Mouse (Mus musculus) gastrocnemius, adult 8-10 months (tissue): Measurements from ENCODE around the gene Ryr3. TPM values are rescaled to one million over a fixed set of nuclear protein-coding genes. Genes with fewer than 3 reads are reported as not detected.

Experiments used
- DNase-seq, 2 experiments: peaks; one replicate each; pipeline ENCODE4 v3.0.0; 2022; ENCODE audit warnings: low spot score in 2 of 2
- total RNA-seq, 4 experiments: library from RNA; stranded (reverse); gene quantifications; 2 replicates each; pipeline ENCODE4 v1.2.4; 2022

The Ryr3 gene
- total RNA-seq, 4 experiments from 2014 or later = 0.19 to 0.44 (median 0.37) TPM

GRCm38 (mm10) chr2:112799995-112800353 is 416.9 kb downstream of the Ryr3 start:
- peak; percentile 4 to 30 for DNase-seq

DNA sequence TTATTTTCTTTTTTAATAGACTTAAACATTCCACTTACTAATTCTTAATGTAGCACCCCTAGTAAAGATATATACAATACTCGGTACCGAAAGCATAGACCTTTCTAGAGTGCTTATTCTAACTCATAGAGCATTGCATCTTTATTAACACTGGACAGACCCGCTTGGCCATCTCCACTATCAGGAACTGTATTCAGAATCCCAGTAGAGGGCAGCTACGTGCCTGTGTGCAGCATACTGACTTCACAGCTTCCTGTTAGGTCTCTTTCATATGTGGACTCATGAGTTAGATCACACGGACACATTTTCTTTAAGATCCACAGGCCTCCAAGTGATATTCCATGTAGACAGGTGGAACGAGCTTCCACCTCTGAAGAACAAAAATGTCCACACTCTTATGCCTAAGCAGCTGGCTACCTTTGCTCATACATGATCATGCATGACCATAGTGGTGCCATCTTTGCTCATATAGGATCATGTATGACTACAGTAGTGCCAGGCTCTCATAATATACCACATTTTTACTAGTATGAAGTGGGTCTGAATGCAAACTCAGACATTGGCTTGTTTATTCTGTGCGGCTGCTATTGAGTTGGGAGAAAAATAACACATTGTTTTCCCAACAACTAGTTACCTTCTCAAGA is 417.4 kb downstream of the Ryr3 start:
- DNase-seq = no peak

DNA sequence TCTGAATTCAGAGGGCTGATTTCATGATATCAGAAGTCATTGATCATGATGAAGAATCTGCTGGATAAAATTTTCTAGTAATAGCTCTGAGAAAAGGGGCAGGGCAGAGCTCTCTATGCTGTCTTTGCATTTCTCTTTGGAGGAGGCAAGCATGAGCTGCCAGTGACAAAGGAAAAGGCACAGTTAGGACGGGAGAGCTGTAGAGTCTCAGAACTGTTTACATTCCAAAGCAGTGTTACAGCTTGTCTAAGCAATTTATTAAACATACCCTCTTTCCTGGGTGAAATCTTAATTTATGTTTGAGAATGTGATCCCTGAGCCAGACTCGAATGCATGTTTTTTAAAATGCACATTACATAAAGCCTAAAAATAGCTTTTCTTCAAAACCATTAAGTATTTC is 435.3 kb downstream of the Ryr3 start:
- no peak for DNase-seq

DNA sequence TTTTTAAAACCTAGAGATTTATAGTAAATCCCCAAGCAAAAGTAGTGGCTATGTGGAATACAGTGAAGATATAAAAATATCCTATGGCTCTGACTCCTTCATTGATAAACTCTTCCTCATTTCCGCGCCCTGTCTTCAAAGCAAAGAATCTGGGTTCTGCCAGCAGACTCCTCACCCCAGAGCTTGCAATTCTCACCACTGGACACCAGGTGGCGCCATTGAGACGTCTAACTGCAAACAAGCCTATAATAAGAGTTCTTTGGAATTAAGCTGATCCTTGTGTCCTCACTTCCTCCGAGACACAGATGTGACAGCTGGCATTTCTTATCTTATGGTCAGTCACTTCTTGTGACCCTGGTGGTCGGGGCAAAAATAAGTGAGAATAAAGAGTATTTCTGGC is 442.1 kb downstream of the Ryr3 start:
- DNase-seq = peak; percentile 18 to 27

GRCm38 (mm10) chr2:112767665-112768064 is 449.2 kb downstream of the Ryr3 start:
- no peak for DNase-seq

DNA sequence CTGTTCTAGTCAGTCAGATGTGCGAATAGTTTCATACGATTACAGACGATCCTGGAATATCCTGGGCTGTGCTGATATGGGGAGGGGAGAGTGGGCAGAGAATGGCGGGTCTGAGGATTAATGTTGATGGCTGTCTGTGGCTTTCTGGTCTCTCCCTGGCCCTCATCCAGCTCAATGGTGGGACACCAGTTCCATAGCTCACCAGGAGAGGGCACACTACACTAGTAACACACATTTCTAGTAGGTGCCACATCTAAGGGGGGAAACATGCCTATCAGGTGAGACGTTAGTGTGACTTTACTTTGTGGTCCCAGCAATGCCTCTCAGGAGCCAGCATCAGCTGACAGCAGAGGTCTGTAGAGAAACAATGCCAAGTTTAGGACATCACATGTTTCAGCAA is 451.9 kb downstream of the Ryr3 start:
- DNase-seq = no peak

- DNase-seq = no peak
Observed at GRCm38 (mm10) chr2:112764274-112764673, 452.6 kb downstream of the Ryr3 start.

GRCm38 (mm10) chr2:112762006-112762405 is 454.9 kb downstream of the Ryr3 start:
- no peak for DNase-seq

DNA sequence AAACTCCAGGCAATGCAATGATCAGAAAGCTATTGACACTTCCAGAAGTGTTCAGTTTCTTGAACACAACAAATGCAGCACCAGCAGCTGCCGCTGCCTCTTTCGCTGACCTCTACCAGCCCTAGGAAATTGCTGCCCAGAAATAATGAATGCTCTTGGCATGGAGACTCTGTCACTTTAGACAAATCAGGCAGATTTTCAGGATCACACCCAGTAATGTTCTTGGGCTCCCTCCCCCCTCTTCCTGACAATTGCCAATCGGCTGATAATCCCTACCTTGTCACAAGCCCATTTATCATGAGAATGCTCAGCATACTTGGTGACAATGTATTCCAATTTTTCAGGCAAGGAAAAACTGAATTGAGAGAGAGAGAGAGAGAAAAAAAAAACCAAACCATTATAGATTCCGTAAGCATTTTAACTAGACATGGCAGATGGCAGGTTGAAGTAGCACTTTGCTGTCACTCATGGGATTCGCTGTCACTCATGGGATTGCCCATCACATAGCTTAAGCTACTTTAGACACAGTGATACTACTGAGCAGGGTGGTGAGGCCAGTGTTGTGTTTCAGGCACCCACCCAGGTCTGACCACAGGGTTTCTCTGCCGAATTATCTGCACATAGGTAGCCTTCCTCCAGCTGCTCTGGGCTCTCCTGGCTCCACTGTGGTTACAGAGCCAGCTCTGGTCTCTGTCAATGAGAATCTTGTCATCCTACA is 455.5 kb downstream of the Ryr3 start:
- DNase-seq = no peak

GRCm38 (mm10) chr2:112760692-112761091 is 456.2 kb downstream of the Ryr3 start:
- DNase-seq = no peak

DNA sequence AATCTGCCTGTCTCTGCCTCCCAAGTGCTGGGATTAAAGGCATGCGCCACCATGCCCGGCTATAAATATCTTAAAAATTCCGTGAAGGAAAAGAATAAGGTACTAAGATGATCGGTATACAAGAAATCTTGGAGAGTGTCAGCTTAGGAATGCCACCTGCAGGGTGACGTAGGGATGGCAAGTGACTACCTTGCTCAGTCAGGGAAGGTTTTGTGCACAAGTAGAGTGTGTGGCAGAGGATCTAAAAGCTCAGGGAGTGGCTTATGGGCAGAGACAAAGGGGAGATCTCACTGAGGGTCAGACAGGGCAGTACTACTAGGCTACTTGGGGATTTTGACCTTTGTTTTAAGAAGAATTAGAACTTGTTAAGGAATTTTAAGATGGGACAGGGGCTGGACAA is 457.2 kb downstream of the Ryr3 start:
- no peak for DNase-seq

DNA sequence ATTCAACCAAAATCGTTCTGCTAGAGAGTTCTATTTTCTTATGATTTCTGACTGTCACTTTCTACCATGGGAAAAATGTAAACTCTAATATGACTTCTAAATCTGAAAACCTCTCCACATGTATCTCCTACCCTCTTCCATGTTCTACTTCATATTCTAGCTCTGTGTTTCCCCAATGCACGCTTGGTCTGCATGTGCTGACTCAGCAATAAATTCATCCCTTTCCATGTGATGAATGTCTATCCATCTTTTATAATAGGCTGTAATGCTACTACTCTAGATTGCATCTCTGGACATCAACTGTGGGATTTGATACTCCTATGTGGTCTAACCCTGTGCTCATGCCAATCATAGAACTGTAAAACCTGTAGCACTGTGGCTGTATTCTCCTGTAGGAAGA is 458.2 kb downstream of the Ryr3 start:
- no peak for DNase-seq

DNA sequence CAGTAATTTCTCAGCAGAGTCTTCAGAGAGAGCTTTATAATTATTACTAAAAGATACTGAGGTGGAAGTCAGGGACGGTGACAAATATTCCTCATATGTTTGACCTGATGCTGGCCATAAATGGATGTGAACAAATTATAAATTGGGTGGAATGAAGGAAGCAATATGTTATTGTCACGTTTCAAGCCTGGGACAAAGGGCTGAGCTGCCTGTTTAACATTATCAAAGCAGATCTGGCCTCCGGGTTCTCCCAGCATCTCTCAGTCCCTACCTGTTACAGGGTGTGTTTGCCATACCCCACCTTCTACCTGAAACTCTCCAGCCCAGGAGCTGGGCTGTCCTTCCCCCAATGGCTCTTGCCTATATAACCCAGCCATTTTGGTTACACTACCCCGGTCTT is 463.6 kb downstream of the Ryr3 start:
- DNase-seq = no peak

DNA sequence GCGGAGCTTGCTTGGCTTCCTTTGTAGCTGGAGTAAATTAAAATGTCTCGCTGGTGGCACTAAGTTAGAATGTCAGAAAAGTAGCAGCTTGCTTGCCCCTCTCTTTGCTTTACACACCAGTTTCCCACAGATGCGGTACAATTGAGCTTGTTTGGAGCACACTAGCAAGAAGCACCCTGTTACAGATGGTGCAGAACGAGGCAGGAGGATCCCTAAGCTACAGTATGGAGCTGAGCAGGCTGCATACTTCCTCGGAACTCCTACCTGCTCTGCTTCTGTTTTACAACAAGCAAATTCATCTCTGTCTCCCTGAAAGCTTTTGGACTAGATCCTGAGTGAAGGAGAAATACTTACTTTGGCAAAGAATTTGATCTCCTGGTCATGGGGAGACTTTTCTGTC is 465.5 kb downstream of the Ryr3 start:
- no peak for DNase-seq

DNA sequence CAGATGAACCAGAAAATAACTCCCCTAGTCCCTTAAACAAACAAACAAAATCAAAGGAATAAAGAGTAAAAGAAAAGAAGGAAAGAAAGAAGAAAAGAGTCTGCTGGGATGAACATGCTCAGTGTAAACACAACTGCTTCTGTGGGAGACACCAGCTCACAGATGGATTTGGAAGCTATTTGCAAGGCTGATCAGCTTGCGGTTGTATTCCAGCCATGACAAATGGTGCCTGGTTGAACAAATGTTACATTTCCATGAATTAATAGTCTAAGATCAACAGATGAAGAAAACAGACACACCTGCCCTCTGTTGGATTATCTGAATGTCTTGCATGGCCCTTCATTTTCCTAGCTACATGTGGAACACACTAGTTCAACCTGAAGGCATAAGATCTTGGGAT is 468.4 kb downstream of the Ryr3 start:
- no peak for DNase-seq

- no peak for DNase-seq
Observed at GRCm38 (mm10) chr2:112732942-112733341, 484.0 kb downstream of the Ryr3 start.

GRCm38 (mm10) chr2:112727842-112728241 is 489.1 kb downstream of the Ryr3 start:
- no peak for DNase-seq

DNA sequence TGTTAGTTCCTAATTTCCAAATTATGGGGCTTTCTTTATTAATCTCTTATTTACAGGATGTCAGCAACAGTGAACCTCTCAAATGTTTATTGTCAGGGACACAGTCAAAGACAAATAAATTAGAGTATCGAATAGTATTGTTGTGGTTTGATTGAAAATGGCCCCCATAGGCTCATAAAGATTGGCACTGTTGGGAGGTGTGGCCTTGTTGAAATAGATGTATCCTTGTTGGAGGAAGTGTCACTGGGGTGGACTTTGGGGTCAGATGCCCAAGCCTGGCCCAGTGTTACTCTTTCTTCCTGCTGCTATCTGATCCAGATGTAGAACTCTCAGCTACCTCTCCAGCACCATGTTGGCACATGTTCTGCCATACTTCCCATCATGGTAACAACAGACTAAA is 495.7 kb downstream of the Ryr3 start:
- no peak for DNase-seq

- no peak for DNase-seq
Observed at GRCm38 (mm10) chr2:112720715-112721114, 496.2 kb downstream of the Ryr3 start.

GRCm38 (mm10) chr2:112714648-112715047 is 502.2 kb downstream of the Ryr3 start:
- DNase-seq = no peak

DNA sequence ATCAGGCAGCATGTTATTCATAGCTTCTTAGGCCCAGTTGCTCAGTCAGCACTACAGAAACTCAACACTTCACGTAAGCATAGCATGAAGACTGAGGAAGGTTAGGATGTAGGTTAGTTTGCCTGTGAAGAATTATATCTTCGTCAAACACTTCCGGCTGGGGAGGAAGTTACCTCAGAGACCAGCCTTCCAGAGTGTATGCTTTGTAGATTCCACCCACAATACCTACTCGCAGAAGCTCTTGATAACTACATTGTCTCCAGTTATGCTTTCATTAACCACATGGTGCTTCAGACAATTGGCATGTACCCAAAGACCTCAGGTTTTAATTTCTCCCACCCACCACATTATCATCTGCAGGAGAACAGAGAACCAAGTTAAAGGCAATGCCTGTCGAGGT is 535.1 kb downstream of the Ryr3 start:
- DNase-seq = no peak

DNA sequence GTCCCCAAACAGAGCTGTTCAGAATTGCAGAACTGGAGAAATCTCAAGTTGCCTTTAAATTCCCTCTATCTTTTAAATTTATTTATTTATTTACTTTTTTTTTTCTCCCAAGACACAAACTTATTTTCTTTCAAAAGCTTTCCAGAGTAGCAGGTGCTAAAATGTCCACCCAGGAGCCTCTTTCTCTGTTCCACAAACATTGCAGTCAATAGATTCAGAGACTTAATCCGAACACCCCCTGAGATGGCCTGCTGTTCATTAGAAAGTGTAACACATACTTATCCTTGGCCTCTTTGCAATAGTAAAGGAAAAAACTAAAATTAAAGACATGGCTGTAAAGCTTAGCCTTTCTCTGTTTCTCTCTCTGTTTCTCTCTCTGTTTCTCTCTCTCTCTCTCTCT is 539.6 kb downstream of the Ryr3 start:
- DNase-seq = no peak

DNA sequence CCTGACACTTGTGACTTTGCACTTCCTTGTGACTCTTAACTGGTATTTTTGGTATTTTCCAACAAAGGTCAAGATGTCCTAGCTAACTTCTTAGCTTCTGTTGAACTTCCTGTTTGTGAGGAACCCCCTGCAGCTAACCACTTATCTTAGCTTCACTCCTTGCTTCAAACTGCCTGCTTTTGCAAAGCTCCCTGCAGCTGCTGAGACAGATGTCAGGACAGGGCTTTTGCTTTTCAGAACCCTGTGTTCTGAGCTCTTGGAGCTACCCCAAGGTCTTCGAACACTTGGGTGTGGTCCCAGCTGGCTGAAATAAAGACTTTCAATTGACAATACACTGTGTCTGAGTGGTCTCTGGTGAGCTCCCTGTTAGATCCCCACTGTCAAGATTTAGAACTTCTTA is 540.2 kb downstream of the Ryr3 start:
- peak in 1 of 2 experiments; percentile 16 for DNase-seq
